Mouse (Mus musculus) liver (tissue): ENCODE results near the gene Tecr.
A peak's percentile ranks its signal among the peaks of the same experiment; 100 is the strongest.

Experiments used
- DNase-seq: peaks from one replicate; pipeline ENCODE4 v3.0.0-alpha.2; 2020; ENCODE audit warnings: mixed read lengths

Tecr gene

DNA sequence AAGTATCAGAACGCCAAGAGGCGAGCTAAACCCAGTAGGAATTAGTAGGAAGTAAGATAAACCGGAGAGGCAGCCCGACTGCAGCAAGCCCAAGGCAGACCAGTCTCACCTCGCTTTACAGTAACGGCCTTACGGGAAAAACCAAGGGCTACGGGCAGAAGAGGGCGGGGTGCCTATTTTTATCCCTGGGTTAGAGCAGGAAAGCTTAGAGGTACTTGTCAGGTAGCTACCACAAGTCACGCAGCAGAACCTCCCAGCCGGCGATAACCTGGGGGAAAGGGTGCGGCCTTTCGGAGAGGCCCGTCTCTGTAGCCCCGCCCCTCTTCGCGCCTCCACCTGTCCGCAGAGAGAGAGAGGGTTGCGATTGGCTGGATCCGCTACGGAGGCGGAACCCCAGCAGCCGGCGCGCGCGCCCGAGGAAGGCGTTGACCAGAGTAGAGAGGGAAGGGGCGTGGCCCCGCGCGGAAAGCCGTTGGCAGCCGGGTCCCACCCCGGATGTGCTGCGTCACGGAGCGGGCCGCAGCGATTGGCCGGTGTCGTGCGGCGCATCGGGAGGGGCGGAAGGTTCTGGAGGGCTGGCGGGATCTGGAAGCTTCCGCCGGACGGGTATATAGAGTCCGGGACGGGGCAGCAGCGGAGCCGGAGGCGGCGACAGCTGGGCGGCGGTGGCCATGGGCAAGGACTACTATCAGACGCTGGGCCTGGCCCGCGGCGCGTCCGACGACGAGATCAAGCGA is at the start of gene Tecr, which contains the start of gene Dnajb1:
TSS of gene Tecr (minus strand) at position 311 of the 737 bp plus-strand sequence.
TSS of gene Dnajb1 (plus strand) at position 533 of the 737 bp plus-strand sequence.
- peak; percentile 100 for DNase-seq

DNA sequence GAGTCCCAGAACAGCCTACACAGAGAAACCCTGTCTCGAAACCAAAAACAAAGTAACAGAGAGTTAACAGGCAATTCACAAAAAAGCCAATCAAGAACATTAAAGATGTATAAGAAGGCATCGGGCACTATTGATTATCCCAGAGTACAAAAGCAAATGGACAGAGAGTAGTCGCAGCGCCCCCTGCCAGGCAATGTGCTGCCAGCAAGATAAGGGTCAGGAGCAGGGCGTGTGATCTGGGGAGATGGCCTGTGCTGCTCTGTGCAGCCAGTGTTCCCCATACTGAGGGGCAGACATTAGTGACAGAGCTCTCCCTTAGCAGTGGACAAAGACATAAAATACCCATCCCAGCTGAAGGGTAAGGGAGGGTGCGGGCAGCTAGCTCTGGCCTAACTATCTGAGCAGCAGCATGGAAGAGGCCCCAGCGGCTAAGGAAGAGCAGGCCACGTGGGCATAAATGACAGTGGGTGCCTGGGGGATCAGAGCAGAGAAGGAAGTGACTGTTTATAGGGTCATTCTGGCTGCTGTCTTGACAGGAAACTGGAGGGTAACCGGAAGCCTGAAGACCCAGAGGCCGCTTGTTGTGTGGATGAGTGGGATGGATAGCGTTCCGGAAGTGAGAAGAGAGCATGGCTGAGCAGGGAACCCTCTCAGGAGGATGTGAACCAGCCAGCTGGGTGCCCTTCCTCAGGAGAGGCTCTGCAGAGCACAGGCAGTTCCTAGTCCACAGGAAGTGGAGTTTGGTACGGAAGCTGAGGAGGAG is 48.9 kb upstream of the Tecr start:
- DNase-seq, result peak; percentile 75

DNA sequence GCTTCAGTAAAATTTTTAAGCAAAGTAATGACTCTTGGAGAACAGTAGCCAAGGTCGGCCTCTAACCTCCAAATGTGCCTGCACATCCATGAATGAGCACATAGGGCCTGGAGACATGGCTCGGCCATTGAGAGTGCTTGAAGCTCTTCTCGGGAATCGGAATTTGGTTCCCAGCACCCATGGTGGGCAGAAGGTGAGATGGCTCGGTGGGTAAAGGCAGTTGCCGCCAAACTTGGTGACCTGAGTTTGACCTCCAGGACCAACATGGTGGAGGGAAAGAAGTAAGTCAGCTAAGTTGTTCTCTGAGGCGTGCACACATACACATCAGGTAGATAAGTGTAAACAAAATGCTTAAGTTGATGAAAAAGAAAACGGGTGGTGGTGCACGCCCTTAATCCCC is 48.3 kb upstream of the Tecr start:
- no peak for DNase-seq

DNA sequence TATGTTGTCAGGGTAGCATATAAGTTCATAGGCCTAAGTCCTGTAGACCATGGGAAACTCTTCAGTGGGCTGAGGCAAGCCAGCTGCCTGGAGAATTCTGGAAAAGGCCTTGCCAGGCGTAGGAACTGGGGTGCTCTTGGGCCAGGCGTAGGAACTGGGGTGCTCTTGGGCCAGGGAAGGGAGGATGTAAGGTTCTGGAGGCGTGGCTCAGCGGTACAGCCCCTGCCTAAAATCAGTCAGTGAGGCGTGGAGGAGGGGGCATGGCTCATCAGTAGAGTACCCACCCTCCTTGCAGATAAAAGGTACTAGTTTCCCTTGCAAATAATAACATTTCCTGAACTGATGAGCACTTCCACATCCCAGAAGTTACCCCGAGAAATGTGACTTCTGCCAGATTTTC is 47.0 kb upstream of the Tecr start:
- no peak for DNase-seq

DNA sequence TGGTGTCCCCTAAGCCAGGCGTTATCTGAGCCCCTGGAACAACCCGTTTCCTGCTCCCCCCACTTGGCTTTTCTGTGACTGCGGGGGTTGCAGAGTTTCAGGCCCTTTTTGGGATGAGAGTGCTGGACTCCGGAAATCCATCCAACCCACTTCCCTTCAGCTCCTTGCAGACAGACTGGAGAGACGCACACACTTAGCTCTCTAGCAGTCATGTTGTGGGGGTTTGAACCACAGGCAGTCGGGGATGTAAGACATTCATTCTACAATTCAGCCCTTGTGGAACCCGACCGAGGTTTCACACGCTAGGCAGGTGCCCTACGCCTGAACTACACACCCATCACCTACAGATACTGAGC is 45.9 kb upstream of the Tecr start:
- no peak for DNase-seq

DNA sequence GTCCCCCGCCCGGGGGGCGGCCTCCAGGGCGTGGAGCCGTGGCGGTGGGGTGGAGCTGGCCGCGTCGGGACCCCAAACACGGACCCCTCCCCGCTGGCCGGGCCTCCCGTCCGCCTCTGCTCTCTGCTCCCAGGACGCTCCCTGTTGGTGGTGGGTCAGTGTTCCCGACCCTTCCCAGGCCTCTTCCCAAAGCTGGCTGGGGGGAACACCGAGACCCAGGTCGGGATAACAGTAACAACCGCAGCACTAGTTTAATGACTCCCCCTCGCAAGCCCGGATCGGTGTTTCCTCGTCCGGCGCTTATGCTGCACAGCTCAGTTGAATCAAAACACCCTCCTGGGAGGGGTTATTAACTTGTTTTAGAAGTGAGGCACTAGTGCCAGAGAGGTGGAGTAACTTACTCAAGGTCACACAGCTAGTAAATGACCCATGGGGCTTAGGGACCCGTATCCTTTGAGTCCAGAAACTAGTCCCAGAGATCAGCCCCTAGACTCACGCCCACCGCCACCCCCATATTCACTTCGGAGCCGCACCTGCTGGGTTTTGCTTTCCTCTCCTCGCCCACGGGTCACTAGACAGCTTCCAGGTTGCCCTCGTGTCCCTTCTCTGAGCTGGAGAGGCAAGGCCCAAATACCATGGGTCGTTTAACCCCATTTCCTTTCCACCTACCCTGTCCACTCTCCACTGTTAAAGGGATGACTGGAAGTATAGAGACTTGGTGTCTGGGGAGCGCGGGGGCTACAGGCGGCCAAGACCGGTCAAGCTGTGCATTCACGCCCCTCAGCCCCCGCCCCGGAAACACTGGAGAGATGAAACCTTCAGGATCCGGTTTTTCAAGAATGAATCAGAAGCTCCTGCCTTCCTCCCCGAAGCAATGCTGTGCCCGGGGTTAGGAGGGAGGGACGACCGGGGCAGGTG is 45.2 kb upstream of the Tecr start:
- DNase-seq, result peak; percentile 47

DNA sequence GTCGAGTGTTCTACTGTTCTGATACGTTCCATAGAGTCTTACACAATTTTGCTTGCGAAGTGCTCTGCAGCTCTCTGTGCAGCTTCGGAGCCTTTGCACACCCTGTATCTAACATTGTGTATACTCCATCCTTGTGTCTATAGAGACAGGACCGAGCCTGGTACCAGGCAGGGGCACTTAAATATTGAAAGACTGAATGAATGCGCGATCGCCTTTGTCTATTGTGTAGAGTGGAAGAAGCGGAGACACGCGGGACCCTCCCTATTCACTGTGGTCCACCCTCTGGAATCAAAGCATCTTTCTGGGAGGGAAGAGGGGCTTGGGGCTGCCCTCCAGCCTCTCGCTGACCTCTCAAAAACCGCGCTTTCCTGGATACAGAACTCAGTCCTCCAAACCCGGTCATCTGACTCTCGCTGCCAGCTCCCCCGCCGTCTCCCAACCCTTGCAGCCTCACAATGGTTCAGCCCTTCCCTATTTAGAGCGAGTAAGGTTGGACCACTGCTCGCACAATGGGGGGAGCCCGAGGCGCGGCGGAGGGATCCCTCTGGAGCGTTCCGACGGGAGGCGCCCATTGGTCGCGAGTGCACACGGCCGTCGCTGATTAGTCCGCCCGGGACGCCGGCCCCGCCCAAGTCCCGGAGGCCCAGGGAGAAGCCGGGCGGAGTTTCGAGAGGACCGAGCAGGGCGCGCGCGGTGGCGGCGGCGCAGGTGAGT is 44.4 kb upstream of the Tecr start, which contains the start of gene Gipc1:
TSS of gene Gipc1 (plus strand) at position 648 of the 714 bp plus-strand sequence.
- DNase-seq, result peak; percentile 97

DNA sequence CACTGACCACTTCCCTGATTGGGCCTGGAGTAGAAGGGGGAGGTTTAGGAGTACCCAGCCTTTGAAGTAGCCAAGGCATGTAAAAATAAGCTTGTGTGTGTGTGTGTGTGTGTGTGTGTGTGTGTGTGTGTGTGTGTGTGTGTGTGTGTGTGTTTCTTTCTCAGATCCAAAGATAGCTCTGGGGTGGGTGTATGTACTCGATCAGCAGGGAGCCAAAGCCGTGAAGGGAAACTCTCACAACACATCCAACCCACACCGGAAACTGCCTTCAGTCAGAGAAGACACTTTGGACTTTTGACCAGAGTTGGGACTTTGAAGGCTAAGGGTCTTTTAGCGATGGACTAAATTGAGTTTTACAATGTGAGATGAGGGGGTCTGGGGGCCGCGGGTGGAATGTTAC is 41.9 kb upstream of the Tecr start:
- no peak for DNase-seq

DNA sequence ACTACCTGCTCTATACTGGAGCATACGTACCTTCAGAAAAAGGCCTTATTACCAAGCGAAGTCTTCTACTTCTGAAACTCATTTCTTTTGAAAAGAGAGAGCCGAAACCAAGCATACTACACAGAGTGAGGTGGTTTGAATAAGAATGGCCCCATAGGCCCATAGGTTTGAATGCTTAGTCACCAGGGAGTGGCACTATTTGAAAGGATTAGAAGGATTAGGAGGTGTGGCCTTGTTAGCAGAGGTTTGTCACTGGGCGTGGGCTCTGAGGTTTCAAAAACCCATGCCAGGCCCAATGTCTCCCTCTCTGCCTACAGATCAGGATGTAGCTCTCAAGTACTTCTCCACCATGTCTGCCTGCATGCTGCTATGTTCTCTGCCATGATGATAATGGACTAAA is 40.3 kb upstream of the Tecr start:
- no peak for DNase-seq

DNA sequence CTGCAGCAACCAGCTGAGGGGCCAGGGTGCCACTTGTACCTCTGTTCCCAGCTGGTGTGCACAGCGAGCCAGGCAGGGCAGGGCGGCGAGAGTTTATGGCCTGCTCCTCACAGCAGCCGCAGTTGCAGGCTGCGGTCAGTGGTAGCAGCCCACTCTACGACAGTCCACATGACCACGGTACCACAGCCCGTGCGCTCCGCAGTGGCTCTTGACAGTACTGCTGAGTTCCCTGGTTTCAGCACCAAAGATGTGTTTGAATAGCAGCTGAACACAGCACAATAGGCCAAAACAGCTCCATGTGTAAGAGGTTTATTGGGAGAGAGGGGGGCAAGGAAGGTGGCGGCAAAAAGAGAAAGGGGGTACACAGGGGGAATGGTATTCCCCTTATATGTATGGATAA is 39.7 kb upstream of the Tecr start:
- DNase-seq, result no peak

DNA sequence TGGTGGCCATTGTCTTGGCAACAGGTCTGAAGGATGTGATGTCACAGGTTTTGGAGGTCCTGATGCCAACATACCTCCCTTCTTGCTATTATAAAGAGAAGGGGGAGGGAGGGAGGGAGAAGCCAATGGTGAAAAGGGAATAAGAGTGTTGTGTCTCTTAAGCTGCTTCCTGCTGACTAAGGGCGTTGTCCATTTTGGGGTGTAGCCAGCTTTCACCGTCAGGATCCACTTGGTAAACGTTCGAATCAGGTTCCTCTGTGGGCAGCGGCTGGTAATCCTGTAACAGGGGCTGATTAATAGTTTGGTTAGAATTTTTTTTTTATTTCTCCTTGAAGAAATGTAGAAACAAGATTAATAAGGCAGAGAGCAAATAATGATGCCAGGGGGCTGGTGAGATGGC is 31.9 kb upstream of the Tecr start:
- no peak for DNase-seq

DNA sequence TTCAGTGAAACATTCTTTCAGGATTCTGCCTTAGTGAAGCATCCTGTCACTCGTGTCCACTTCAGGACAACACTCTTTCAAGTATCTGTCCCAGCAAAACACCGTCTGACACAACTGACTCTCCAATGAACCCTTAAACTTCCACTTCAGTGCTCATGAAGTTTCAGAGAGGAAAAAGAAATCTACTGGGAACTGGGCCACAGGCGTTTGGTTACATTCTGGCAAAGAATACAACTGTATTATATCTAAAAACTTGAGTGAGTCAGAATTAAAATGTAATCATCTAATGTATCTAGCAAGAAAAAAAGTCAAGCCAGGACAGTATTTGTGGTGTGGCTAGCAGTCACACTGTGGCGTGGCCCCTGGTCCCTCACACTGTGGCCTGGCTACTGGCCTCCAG is 31.1 kb upstream of the Tecr start:
- no peak for DNase-seq

DNA sequence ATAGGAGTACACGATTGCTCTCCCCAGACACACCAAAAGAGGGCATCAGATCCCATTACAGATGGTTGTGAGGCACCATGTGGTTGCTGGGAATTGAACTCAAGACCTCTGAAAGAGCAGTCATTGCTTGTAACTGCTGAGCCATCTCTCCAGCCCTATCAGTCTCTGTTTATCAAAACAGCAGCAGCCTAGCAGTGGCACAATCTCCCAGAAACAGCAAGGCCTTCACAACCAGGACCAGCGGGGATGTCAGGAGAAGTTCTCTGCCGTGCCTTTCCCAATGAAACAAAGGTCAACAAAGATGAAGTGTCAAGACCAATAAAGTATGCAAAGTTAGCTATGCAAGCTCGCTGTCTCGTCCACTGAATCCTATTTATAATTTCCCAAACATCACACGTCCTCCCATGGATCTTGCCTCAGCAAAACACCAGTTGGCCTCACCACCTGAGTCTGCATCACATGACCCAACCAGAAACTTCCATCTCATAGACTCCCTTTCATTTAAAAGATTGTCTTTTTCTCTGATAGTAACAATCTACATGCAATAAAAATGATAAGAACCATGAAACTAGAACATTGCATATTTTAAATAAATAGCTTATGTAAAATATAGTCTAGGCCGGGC is 24.4 kb upstream of the Tecr start:
- peak; percentile 59 for DNase-seq

DNA sequence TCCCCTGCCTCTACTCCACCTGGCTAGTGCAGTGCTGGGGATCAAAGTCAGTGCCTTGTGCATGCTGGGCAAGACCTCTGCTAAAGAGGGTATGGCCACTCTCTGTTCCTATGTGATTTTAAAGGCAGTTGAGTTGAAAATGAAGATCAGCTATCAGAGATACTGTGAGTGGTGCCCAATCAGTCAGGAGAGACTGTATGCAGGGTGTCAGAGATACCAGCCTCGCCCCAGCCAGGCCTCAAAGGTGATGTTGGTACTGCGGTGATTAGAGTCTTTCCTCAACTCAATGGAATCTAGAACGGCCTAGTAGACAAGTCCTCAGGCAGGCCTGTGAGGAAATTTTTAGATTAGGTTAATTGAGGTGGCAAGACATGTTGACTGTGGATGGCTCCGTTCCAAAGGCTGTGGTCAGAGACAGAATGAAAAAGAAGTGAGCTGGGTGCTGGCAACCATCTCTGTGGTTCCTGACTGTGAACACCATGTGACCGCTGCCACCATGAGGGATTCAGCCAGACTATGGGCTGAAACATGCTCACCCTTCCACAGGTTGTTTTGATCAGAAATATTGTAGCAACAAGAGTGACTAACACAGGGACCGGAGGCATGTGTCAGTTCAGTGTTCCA is 18.0 kb upstream of the Tecr start:
- DNase-seq, result peak; percentile 70

DNA sequence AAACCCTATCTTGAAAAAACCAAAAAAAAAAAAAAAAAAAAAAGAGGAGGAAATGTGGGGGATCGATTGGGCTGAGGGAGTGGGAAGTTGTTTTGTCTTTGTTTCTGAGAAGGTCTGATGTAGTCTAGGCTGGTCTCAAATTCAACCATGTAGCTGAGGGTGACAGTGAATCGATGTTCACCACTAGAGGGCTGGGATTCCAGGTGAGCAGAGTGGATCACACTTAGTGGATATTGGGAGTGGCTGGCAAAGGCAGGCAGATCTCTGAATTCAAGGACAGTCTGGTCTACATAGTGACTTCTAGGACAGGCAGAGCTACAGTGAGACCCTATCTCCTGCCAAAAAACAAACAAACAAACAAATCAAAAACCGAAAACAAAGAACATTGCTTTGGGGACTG is 17.0 kb upstream of the Tecr start:
- peak; percentile 61 for DNase-seq

DNA sequence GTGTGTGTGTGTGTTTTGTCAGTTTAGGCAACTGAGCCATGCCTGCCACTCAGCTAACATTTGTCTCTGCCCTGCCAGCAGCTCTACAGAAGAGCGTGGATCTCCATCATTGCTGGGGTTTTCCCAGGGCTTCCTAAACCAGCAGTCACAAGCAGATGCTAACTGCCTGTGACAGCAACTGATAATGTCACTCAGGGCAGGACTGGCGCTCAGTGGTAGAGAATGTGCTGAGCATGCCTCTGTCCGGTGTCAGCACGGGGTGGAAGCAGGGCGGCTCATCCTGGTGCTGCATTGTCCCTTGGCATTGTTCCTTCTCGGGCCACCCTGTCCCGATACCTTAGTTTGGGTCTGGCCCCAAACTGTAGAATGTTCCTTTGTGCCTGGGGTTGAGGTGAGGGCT is 15.8 kb upstream of the Tecr start:
- DNase-seq, result peak; percentile 64

DNA sequence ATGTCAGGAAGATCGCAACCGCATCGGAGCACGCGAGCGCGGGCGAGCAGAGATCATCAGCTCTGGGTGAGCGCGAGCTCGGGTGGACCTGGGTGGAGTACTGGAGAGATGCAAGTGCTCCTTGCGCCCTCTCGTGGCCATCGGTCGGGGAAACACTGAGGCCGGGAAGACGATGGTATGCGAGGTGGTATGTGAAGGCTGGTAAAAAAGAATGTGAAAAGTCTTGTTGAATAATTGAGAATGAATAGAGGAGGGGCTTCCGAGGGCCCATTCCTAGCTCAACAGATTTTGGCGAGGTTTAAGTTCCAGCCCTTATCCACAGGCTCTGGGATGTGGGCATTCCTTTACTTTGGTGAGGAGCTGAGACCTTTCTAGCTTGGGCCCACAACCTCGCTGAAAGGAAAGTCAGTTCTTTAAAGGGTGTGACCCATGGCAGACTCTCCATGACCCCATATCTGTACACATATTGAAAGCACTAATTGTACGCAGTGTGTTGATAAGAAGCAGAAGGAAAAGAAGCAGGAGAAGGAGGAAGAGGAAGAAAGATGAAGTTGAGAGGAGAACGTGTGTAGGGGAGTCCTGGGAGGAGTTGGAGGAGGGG is 14.7 kb upstream of the Tecr start:
- peak; percentile 94 for DNase-seq

DNA sequence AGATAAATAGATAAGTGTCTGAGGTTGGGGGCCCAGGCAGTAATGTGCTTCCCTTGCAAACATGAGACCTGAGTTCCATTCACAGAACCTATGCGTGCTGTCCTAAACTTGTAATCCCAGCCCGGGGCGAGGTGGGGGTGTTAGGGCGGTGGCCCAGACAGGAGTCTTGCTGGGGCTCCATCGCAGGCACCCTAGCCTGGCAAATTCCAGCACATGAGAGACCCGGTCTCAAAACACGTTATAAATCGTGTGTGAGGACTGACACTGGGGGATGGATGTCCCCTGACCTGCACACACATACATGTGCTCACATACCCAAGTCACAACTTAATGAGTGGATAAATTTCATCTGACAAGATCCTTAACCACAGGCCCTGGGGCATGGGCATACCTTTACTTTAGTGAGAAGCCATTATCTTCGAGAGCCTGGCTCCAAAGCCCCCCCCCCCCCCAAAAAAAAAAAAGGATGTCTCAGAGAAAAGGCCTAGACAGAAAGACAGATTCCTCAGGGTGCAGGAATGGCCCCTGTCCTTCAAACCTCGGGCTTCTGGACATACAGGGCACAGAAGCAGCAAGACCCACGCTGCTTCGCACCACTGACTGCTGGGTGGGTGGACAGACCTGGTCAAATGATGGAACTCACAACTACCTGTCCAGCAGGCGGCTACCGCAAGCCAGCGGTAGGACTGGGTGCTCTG is 14.1 kb upstream of the Tecr start:
- no peak for DNase-seq

DNA sequence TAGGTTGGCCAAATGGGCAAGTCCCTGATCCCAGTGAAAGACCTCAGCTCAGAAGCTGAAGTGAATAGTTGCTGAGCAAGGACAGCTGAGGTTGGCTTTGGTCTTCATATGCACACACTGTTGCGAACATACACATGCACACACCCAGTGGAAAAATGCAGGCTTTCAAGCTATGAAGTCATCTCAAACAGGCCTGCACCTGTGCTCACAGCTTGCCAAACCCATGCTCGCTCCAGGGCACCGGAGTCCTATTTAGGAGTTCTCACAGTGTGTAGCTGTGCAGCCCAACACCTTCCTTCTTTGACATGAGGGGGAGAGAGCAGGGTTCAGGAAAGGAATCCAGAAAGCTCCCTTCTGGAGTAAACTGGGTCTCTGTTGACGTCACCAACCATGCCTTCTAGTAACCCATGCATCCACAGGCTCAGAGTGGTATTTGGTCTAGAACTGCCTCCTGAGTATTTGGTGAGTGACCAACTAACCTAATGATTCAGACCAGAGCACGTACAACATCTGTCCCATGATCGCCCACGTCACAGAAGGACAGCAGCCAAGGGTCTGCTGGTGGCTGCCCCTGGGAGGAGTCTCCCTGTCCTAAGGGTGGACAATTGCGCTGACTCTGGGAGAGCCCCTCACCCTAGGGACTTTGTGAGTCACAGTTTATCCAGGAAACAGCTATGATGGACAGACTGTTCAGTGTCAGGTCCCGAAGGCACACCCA is 12.0 kb upstream of the Tecr start:
- no peak for DNase-seq

DNA sequence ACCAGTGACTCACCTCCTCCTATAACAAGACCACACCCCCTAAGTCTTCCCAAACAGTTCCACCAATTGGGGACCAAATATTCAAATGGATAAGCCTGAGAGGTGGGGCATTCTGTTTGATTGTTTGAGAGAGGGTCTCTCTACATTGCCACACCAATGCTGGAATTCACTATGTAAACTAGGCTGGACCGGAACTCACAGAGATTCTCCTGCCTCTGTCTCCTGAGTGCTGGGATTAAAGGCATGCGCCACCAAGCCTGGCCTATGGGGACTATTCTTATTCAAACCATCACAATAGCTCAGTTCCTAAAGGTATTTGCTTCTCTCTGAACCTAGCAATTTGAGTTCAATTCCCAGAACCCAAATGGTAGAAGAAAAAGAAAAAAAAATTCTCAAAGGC is 10.8 kb upstream of the Tecr start:
- DNase-seq, result no peak
